Mouse (Mus musculus) CD4-positive, CD25-positive, alpha-beta regulatory T cell, adult 2 months (primary cell): ENCODE results near the gene Dnaja4.

Source experiments
- DNase-seq: peaks from one replicate; pipeline ENCODE4 v3.0.0-alpha.2; 2012; ENCODE audit warnings: low read depth, low spot score

Gene Dnaja4

GRCm38 (mm10) chr9:54751684-54752083 lies 53.0 kb downstream of the Dnaja4 start:
- no peak for DNase-seq

DNA sequence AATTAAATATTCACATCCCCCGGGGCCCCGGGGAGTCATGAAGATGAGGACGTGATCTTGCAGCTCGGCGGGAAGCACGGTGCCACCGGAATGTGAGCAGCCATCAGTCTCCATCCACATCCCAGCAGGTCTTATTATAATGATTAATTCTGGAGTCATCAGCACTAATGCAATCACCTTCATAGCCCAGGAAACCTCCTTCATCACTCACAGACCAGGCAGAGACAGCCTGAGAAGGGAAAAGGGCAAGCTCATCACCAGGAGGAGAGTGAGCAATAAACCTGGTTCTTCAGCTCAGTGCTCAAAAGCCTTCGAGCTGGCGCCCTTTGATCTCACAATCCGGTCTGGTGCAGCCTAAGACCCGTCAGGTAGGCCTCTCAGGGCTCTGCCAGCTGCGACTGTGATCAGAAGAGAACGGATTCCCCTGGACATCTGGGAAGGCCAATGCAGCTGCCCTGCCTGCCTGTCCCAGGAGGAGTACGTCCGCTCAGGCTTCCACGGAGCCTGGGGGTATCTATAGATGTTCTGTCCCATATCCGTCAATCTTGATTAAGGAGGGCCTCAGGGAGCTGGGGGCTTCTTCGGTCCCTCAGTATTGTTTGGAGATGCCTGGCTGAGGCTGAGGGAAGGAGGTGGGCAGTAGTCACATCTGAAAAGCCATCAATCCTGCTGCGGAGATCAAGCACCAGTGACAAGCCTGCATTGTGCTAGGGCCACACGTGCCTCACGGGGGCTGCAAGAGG lies 53.7 kb downstream of the Dnaja4 start:
- DNase-seq, result no peak

GRCm38 (mm10) chr9:54752944-54753295 lies 54.2 kb downstream of the Dnaja4 start:
- DNase-seq, result no peak

DNA sequence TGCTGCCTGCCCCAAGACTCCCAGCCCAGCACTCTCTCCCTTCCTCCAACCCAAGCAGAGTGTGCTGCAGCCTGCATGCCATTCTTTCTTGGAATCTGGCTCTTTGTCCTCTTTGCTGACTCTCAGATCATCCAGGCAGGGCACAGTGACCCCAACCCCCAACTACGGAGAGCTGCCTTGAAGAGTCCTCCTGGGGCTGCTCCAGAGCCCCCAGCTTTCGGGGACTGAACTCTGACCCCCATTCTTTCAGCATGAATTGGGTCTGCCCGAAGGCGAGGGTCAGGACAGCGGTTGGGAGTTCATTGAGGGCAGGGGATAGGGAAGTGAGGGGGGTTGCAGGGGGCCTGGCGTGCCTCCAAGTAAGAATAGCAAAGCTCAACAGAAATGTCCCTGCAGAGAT lies 60.9 kb downstream of the Dnaja4 start:
- DNase-seq, result no peak

DNA sequence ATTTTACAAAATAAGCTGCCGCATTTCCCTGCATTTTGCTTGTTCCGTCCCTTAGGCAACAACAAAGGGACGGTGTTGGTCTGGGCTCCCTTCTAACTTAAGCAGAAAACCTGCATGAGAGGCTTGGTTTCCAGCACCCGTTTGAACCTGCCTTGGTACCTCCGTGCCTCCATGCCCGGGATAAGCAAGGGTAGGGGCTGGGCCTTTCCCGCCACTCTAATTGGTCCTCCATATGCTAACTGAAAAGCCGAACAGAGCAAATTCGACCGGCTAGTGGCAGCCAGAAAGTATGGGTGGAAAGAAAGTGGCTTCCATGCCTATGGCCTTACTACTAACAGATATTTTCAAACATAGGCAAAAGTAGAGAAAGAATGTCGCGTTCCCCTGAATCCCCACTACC lies 65.4 kb downstream of the Dnaja4 start:
- DNase-seq, result no peak

DNA sequence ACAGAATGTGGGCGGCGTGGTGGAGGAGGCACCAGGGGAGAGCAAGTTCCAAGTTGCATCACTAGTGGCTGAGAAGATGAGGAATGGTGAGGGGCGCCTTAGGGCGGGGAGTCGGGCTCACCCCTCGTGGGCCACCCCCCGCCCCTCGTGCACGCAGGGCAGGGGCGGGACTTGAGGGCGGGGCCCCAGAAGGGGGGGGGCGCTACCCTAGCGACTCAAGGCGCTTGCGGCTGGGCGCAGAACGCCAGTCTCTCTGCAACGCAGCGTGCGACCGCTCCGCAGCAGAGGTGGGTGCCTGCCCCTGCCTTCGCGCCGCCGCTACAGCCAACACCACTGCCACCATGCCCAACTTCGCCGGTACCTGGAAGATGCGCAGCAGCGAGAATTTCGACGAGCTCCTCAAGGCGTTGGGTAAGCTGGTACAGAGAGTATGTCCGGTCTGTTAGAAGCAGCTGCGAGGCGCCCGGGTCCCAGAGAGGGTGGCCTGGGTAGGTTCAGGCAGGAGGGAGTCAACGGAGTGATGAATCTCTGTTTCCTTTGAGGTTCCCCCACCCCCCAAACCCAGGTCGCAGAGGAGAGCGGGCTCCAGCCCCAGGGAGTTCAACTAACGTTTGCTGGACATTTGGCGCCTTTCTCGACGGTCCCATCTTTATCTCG lies 66.0 kb downstream of the Dnaja4 start, which contains the start of gene Crabp1:
Gene Crabp1, plus strand, starts transcription at position 188 of the 657 bp plus-strand sequence.
- DNase-seq, result no peak

GRCm38 (mm10) chr9:54765336-54766085 lies 66.8 kb downstream of the Dnaja4 start:
- no peak for DNase-seq
